Mouse (Mus musculus): ENCODE measurements around the gene Dytn.

DNA sequence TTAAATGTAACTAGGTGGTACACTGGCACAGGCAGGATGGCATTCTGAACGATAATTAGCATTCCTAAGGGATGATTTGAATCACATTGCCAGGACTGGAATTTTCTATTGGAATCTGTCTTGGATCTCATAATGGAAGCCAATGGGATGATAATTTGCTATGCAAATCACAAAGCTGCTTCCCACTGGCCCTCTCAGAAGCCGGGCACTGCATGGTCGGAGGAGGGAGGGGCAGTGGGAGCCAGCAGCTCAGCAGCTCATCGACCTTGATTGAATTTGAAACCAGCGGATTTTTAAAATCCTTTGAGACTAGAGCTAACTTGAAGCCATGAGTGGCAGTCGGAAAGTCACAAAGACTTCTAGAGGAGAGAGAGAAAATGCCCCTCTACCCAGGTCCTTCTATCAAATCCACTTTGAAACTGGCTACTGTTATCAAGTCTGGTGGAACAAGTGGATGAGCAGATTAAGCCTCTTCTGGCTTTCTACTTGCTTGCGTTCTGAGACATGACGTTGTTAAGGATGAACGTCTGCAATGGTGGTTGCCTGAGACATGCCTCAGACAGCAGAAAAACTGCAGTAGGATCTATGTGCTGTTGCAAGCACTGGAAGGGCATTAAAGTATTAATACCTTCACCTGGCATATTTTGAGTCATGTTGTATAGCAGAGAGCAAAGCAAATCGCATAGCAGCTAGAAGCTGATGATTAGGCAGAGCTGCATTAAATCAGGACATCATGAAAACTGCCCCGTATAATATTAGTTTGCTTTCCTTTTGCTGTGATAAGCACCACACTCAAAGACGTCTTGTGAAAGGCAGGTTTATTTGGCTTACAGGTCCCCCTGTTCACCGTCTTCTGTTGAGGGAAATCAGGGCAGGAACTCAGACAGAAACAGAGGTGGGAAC, 18.5 kb downstream of the Dytn start:
- no peak for TF ChIP-seq CTCF (IDR thresholded peaks at IDR 0.05; ENCODE audit: borderline replicate concordance, extremely low read depth, insufficient read depth, insufficient read length)
- TF ChIP-seq POLR2A (IDR thresholded peaks at IDR 0.05; ENCODE audit: borderline replicate concordance, extremely low read depth, insufficient read depth, insufficient read length, poor library complexity, severe bottlenecking) = no peak

Data from brain, embryonic 14.5 days (tissue).